Mouse (Mus musculus): ENCODE data around the gene Gm572. TPM values are rescaled to one million over a fixed set of nuclear protein-coding genes. Genes with fewer than 3 reads are reported as not detected.

Gene Gm572
- polyA plus RNA-seq, 1 experiment = 0.10 TPM

- H3K4me3 ChIP-seq (ENCODE audit: control insufficient read depth, low read depth, low read length) = no peak overlapping the region
- peaks cover 8% of the 10 kb centered on the region for H3K4me1 ChIP-seq (ENCODE audit: control insufficient read depth, insufficient read depth, low read length)
- TF ChIP-seq POLR2A (IDR thresholded peaks at IDR 0.05; ENCODE audit: control insufficient read depth, low read depth, low read length) = no peak
- TF ChIP-seq CTCF (IDR thresholded peaks at IDR 0.05; ENCODE audit: control insufficient read depth, insufficient read depth, insufficient replicate concordance, low read depth, low read length) = no peak
- H3K27me3 ChIP-seq (ENCODE audit: control insufficient read depth, insufficient read depth, low read length) = no peaks in the 10 kb centered on the region
- H3K27ac ChIP-seq (ENCODE audit: control insufficient read depth, insufficient read depth, low read depth, low read length) = no peak overlapping the region
- no peaks in the 10 kb centered on the region for H3K36me3 ChIP-seq (ENCODE audit: control insufficient read depth, insufficient read depth, low read length)
Measured at GRCm38 (mm10) chr4:148678105-148678504, 35.0 kb downstream of the Gm572 start.

GRCm38 (mm10) chr4:148680505-148681067 lies 37.5 kb downstream of the Gm572 start:
- peaks cover 2% of the 10 kb centered on the region; the same call in 1 of the 2 replicates for H3K4me1 ChIP-seq (ENCODE audit: control insufficient read depth, insufficient read depth, low read length)
- no peak overlapping the region for H3K4me3 ChIP-seq (ENCODE audit: control insufficient read depth, low read depth, low read length)
- H3K36me3 ChIP-seq (ENCODE audit: control insufficient read depth, insufficient read depth, low read length) = no peaks in the 10 kb centered on the region
- H3K27ac ChIP-seq (ENCODE audit: control insufficient read depth, insufficient read depth, low read depth, low read length) = no peak overlapping the region
- H3K27me3 ChIP-seq (ENCODE audit: control insufficient read depth, insufficient read depth, low read length) = no peaks in the 10 kb centered on the region
- TF ChIP-seq CTCF (IDR thresholded peaks at IDR 0.05; ENCODE audit: control insufficient read depth, insufficient read depth, insufficient replicate concordance, low read depth, low read length) = no peak
- TF ChIP-seq POLR2A (IDR thresholded peaks at IDR 0.05; ENCODE audit: control insufficient read depth, low read depth, low read length) = no peak

GRCm38 (mm10) chr4:148681429-148681828 lies 38.3 kb downstream of the Gm572 start:
- Histone ChIP-seq H3K27ac (ENCODE audit: control insufficient read depth, insufficient read depth, low read depth, low read length) (no peak overlapping the region), H3K4me1 (ENCODE audit: control insufficient read depth, insufficient read depth, low read length) (peaks cover 8% of the 10 kb centered on the region), H3K4me3 (ENCODE audit: control insufficient read depth, low read depth, low read length) (no peak overlapping the region), H3K27me3 (ENCODE audit: control insufficient read depth, insufficient read depth, low read length) (no peaks in the 10 kb centered on the region), H3K36me3 (ENCODE audit: control insufficient read depth, insufficient read depth, low read length) (no peaks in the 10 kb centered on the region)
- TF ChIP-seq POLR2A (IDR thresholded peaks at IDR 0.05; ENCODE audit: control insufficient read depth, low read depth, low read length) = no peak
- peak; percentile 84 for TF ChIP-seq CTCF (IDR thresholded peaks at IDR 0.05; ENCODE audit: control insufficient read depth, insufficient read depth, insufficient replicate concordance, low read depth, low read length)

- no peak overlapping the region for H3K27ac ChIP-seq (ENCODE audit: control insufficient read depth, insufficient read depth, low read depth, low read length)
- peaks cover 8% of the 10 kb centered on the region for H3K4me1 ChIP-seq (ENCODE audit: control insufficient read depth, insufficient read depth, low read length)
- no peaks in the 10 kb centered on the region for H3K27me3 ChIP-seq (ENCODE audit: control insufficient read depth, insufficient read depth, low read length)
- H3K4me3 ChIP-seq (ENCODE audit: control insufficient read depth, low read depth, low read length) = no peak overlapping the region
- no peak for TF ChIP-seq CTCF (IDR thresholded peaks at IDR 0.05; ENCODE audit: control insufficient read depth, insufficient read depth, insufficient replicate concordance, low read depth, low read length)
- TF ChIP-seq POLR2A (IDR thresholded peaks at IDR 0.05; ENCODE audit: control insufficient read depth, low read depth, low read length) = no peak
- H3K36me3 ChIP-seq (ENCODE audit: control insufficient read depth, insufficient read depth, low read length) = no peaks in the 10 kb centered on the region
Measured at GRCm38 (mm10) chr4:148682961-148683360, 39.8 kb downstream of the Gm572 start.

- no peak for TF ChIP-seq POLR2A (IDR thresholded peaks at IDR 0.05; ENCODE audit: control insufficient read depth, low read depth, low read length)
- no peak for TF ChIP-seq CTCF (IDR thresholded peaks at IDR 0.05; ENCODE audit: control insufficient read depth, insufficient read depth, insufficient replicate concordance, low read depth, low read length)
- Histone ChIP-seq H3K4me1 (ENCODE audit: control insufficient read depth, insufficient read depth, low read length) (peaks cover 8% of the 10 kb centered on the region), H3K36me3 (ENCODE audit: control insufficient read depth, insufficient read depth, low read length) (no peaks in the 10 kb centered on the region), H3K27ac (ENCODE audit: control insufficient read depth, insufficient read depth, low read depth, low read length) (no peak overlapping the region), H3K4me3 (ENCODE audit: control insufficient read depth, low read depth, low read length) (no peak overlapping the region), H3K27me3 (ENCODE audit: control insufficient read depth, insufficient read depth, low read length) (no peaks in the 10 kb centered on the region)
Measured at GRCm38 (mm10) chr4:148683539-148683938, 40.4 kb downstream of the Gm572 start.

- Histone ChIP-seq H3K27me3 (ENCODE audit: control insufficient read depth, insufficient read depth, low read length) (no peaks in the 10 kb centered on the region), H3K4me1 (ENCODE audit: control insufficient read depth, insufficient read depth, low read length) (peaks cover 6% of the 10 kb centered on the region), H3K27ac (ENCODE audit: control insufficient read depth, insufficient read depth, low read depth, low read length) (no peak overlapping the region), H3K4me3 (ENCODE audit: control insufficient read depth, low read depth, low read length) (no peak overlapping the region), H3K36me3 (ENCODE audit: control insufficient read depth, insufficient read depth, low read length) (no peaks in the 10 kb centered on the region)
- no peak for TF ChIP-seq CTCF (IDR thresholded peaks at IDR 0.05; ENCODE audit: control insufficient read depth, insufficient read depth, insufficient replicate concordance, low read depth, low read length)
- TF ChIP-seq POLR2A (IDR thresholded peaks at IDR 0.05; ENCODE audit: control insufficient read depth, low read depth, low read length) = no peak
Measured at GRCm38 (mm10) chr4:148686491-148686941, 43.4 kb downstream of the Gm572 start.

GRCm38 (mm10) chr4:148688091-148688490 lies 45.0 kb downstream of the Gm572 start:
- Histone ChIP-seq H3K36me3 (ENCODE audit: control insufficient read depth, insufficient read depth, low read length) (no peaks in the 10 kb centered on the region), H3K4me1 (ENCODE audit: control insufficient read depth, insufficient read depth, low read length) (peaks cover 6% of the 10 kb centered on the region), H3K4me3 (ENCODE audit: control insufficient read depth, low read depth, low read length) (no peak overlapping the region), H3K27me3 (ENCODE audit: control insufficient read depth, insufficient read depth, low read length) (no peaks in the 10 kb centered on the region), H3K27ac (ENCODE audit: control insufficient read depth, insufficient read depth, low read depth, low read length) (no peak overlapping the region)
- TF ChIP-seq POLR2A (IDR thresholded peaks at IDR 0.05; ENCODE audit: control insufficient read depth, low read depth, low read length) (no peak), CTCF (IDR thresholded peaks at IDR 0.05; ENCODE audit: control insufficient read depth, insufficient read depth, insufficient replicate concordance, low read depth, low read length) (no peak)

Measured in testis, adult 2 months (tissue).